Mouse (Mus musculus) CH12.LX (cell line): ENCODE measurements at regions not wholly inside any gene's neighbourhood (a gene's known extent, or its start where the extent isn't known, plus 50 kb on each side); places are given as distances from the start of the nearest gene placed in this dataset.

ENCODE experiments used
- DNase-seq: peaks from one replicate; pipeline ENCODE4 v3.0.0-alpha.2; 2013; ENCODE audit errors: extremely low read depth
- H3K27ac ChIP-seq: 2 replicates; pipeline ENCODE4 v1.5.1; 2012; ENCODE audit warnings: low read depth, mild to moderate bottlenecking, control low read depth, moderate library complexity; ENCODE audit not compliant: insufficient read depth
- H3K27me3 ChIP-seq: replicated peaks from 2 replicates; pipeline ENCODE3; 2012; ENCODE audit warnings: inconsistent platforms
- H3K36me3 ChIP-seq, 2 experiments: replicated peaks in 1 of 2; 2 replicates each; pipeline versions ENCODE3 to v1.6.1; 2012; ENCODE audit warnings: inconsistent platforms in 1 of 2, low read length in 1 of 2, mild to moderate bottlenecking in 1 of 2, mixed read lengths in 1 of 2, moderate library complexity in 1 of 2; ENCODE audit not compliant: control insufficient read depth in 1 of 2, insufficient read depth in 1 of 2
- H3K4me1 ChIP-seq, 2 experiments: 2 replicates each; pipeline ENCODE4 v1.6.1; 2012; ENCODE audit warnings: inconsistent platforms in 1 of 2, moderate library complexity in 1 of 2; ENCODE audit not compliant: insufficient read depth in 2 of 2, control insufficient read depth in 1 of 2
- H3K4me2 ChIP-seq: 2 replicates; pipeline ENCODE4 v1.6.1; 2012; ENCODE audit warnings: low read depth, mild to moderate bottlenecking, control low read depth; ENCODE audit not compliant: poor library complexity, insufficient read depth, severe bottlenecking
- H3K4me3 ChIP-seq, 3 experiments: fragments of 150-350 bp in 1 of 3; sonication (generic) in 1 of 3; replicated peaks in 1 of 3; 2 replicates each; pipeline versions ENCODE3 to v1.5.1; 2011 to 2012; ENCODE audit warnings: low read depth in 2 of 3, low read length in 2 of 3, mild to moderate bottlenecking in 2 of 3, moderate library complexity in 2 of 3, control low read depth in 1 of 3, improper control_type of control experiment in 1 of 3, inconsistent platforms in 1 of 3, mixed read lengths in 1 of 3; ENCODE audit not compliant: poor library complexity in 1 of 3
- H3K79me2 ChIP-seq: replicated peaks from 2 replicates; pipeline ENCODE4 v1.6.1; 2012; ENCODE audit warnings: mild to moderate bottlenecking, moderate library complexity; ENCODE audit not compliant: control insufficient read depth, poor library complexity, insufficient read depth, severe bottlenecking; ENCODE audit errors: extremely low read depth
- H3K9ac ChIP-seq: 2 replicates; pipeline ENCODE4 v1.6.1; 2012; ENCODE audit warnings: low read depth, mild to moderate bottlenecking, control low read depth, moderate library complexity; ENCODE audit not compliant: insufficient read depth
- H3K9me3 ChIP-seq: replicated peaks from 2 replicates; pipeline ENCODE3; 2012; ENCODE audit warnings: low read length, inconsistent platforms, mixed read lengths
- CTCF ChIP-seq, 2 experiments: IDR thresholded peaks in 1 of 2; conservative IDR thresholded peaks in 1 of 2; 2 replicates each; pipeline ENCODE4 v1.5.1; 2011 to 2012; ENCODE audit warnings: low read depth in 2 of 2, low read length in 2 of 2, improper control_type of control experiment in 1 of 2, inconsistent platforms in 1 of 2, mild to moderate bottlenecking in 1 of 2, moderate library complexity in 1 of 2
- EP300 ChIP-seq: IDR thresholded peaks from 2 replicates; pipeline ENCODE4 v1.6.1; 2011; ENCODE audit warnings: low read length, improper control_type of control experiment
- ETS1 ChIP-seq: conservative IDR thresholded peaks from 2 replicates; pipeline ENCODE4 v1.6.1; 2012; ENCODE audit warnings: low read depth, mild to moderate bottlenecking, inconsistent platforms, low read length, improper control_type of control experiment, moderate library complexity
- GABPA ChIP-seq: IDR thresholded peaks from 2 replicates; pipeline ENCODE4 v1.6.1; 2012; ENCODE audit warnings: low read depth, low read length, improper control_type of control experiment, inconsistent platforms; ENCODE audit not compliant: insufficient replicate concordance
- JUN ChIP-seq: IDR thresholded peaks from 2 replicates; pipeline ENCODE4 v1.6.1; 2011; ENCODE audit warnings: low read depth, mild to moderate bottlenecking, low read length, improper control_type of control experiment, moderate library complexity; ENCODE audit not compliant: insufficient read depth
- MAZ ChIP-seq: IDR thresholded peaks from 2 replicates; pipeline ENCODE4 v1.6.1; 2012; ENCODE audit warnings: low read depth, mild to moderate bottlenecking, inconsistent platforms, low read length, improper control_type of control experiment, moderate library complexity
- MXI1 ChIP-seq: IDR thresholded peaks from 2 replicates; pipeline ENCODE4 v1.6.1; 2011; ENCODE audit warnings: mild to moderate bottlenecking, low read depth, low read length, improper control_type of control experiment
- NELFE ChIP-seq: IDR thresholded peaks from 2 replicates; pipeline ENCODE4 v1.6.1; 2011; ENCODE audit warnings: low read depth, low read length, improper control_type of control experiment
- POLR2AphosphoS2 ChIP-seq: IDR thresholded peaks from 2 replicates; pipeline ENCODE4 v1.6.1; 2011; ENCODE audit warnings: low read depth, low read length, improper control_type of control experiment
- RAD21 ChIP-seq: IDR thresholded peaks from 2 replicates; pipeline ENCODE4 v1.6.1; 2011; ENCODE audit warnings: low read depth, mild to moderate bottlenecking, low read length, improper control_type of control experiment, moderate library complexity
- TBP ChIP-seq: conservative IDR thresholded peaks from 2 replicates; pipeline ENCODE4 v1.6.1; 2011; ENCODE audit warnings: low read depth, low read length, improper control_type of control experiment
- UBTF ChIP-seq: IDR thresholded peaks from 2 replicates; pipeline ENCODE4 v1.6.1; 2012; ENCODE audit warnings: low read depth, mild to moderate bottlenecking, inconsistent platforms, low read length, improper control_type of control experiment, moderate library complexity
- USF1 ChIP-seq: IDR thresholded peaks from 2 replicates; pipeline ENCODE4 v1.6.1; 2014; ENCODE audit warnings: low read depth, mild to moderate bottlenecking, inconsistent platforms, low read length, improper control_type of control experiment
- dilution Hi-C: fragments of 300-500 bp; cut with MboI; formaldehyde crosslinking; loops from 2 replicates; pipeline ENCODE4 v1.14.3; 2020; ENCODE audit warnings: low sequenced_read_pairs; ENCODE audit not compliant: extremely low pct_unique_long_range_greater_than_20kb, extremely low pct_ligation_motif_present
- in situ Hi-C: fragments of 300-500 bp; cut with MboI; formaldehyde crosslinking; loops from 3 replicates; pipeline ENCODE4 v1.14.3; 2019; ENCODE audit warnings: low sequenced_read_pairs, low pct_ligation_motif_present, low pct_unique_long_range_greater_than_20kb, mixed read lengths

- no peak for DNase-seq
- dilution Hi-C loops (no loop called here), in situ Hi-C loops (no loop called here)
- no peak overlapping the region for H3K4me3 ChIP-seq
- H3K36me3 ChIP-seq = no peaks in the 10 kb centered on the region
- H3K27me3 ChIP-seq = no peaks in the 10 kb centered on the region
- H3K9ac ChIP-seq = no peak overlapping the region
- H3K4me1 ChIP-seq = peaks cover 9 to 40% of the 10 kb centered on the region in 2 experiments; a peak in 3 of 4 replicates
- no peak overlapping the region for H3K4me2 ChIP-seq
- H3K27ac ChIP-seq = no peak overlapping the region
- H3K9me3 ChIP-seq = no peaks in the 10 kb centered on the region
- TF ChIP-seq GABPA = no peak
- TF ChIP-seq UBTF = no peak
- no peak for TF ChIP-seq RAD21
- no peak for TF ChIP-seq CTCF (conservative IDR thresholded peaks at IDR 0.05 in 1 of 2, IDR thresholded peaks at IDR 0.05 in 1 of 2; ENCODE audit: low read depth in 2 of 2, low read length in 2 of 2)
- TF ChIP-seq POLR2AphosphoS2 = no peak
- H3K79me2 ChIP-seq = no peaks in the 10 kb centered on the region
These were observed 177.3 kb downstream of the Rybp start for GRCm38 (mm10) chr6:100109979-100110378.

DNA sequence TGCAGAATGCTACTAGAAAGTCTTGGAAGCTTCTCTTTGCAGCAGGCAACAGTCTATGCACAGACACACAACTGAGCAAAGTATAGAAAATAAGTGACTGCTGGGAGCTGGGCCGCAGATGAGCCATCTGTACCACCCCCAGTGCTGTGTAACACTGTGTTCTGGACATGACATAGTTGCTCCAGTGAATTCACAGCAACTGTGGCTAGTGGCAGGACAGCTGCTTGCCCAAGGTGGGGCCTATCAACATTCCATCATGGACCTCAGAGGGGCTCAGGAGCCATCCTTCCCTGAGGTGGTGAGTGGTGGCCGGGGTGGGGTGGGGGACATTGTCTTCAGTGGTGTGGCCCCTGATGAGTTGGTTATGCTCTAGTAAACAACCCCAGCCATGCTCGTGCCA, 177.9 kb downstream of the Rybp start:
- Histone ChIP-seq H3K9ac (no peak overlapping the region), H3K36me3 (no peaks in the 10 kb centered on the region), H3K4me2 (no peak overlapping the region), H3K4me1 (peaks cover 9 to 40% of the 10 kb centered on the region in 2 experiments; a peak in 3 of 4 replicates), H3K27me3 (no peaks in the 10 kb centered on the region), H3K79me2 (no peaks in the 10 kb centered on the region), H3K9me3 (no peaks in the 10 kb centered on the region), H3K27ac (no peak overlapping the region), H3K4me3 (no peak overlapping the region)
- dilution Hi-C loops = no loop called here
- in situ Hi-C loops = no loop called here
- no peak for TF ChIP-seq TBP
- no peak for DNase-seq

DNA sequence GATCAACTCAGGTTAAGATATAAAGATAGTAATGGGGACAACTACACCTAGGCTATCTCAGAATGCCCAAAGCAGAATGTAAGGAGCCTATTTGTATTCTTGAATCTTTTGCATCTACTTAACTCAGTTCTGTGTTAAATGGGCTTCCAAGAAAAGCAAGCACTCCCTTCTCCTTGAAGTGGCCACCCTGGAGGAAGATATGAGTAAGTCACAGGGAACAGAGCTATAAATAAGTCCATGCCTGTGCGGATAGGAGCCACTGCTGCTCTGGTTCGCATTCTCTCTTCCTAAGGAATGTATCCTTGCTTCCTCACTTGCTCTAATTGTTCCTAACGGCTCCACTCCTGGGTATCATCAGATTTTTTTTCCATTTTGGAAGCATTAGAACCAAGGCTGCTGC, 179.8 kb downstream of the Rybp start:
- no peaks in the 10 kb centered on the region for H3K79me2 ChIP-seq
- H3K27me3 ChIP-seq = no peaks in the 10 kb centered on the region
- peaks cover 3 to 30% of the 10 kb centered on the region in 2 experiments; a peak in 2 of 4 replicates for H3K4me1 ChIP-seq
- dilution Hi-C loops (no loop called here), in situ Hi-C loops (no loop called here)
- no peak overlapping the region for H3K9ac ChIP-seq
- no peak for TF ChIP-seq GABPA
- no peak for TF ChIP-seq MXI1
- TF ChIP-seq NELFE = no peak
- TF ChIP-seq CTCF (conservative IDR thresholded peaks at IDR 0.05 in 1 of 2, IDR thresholded peaks at IDR 0.05 in 1 of 2; ENCODE audit: low read depth in 2 of 2, low read length in 2 of 2) = no peak
- no peak for TF ChIP-seq EP300
- TF ChIP-seq USF1 = no peak
- TF ChIP-seq RAD21 = no peak
- no peak for TF ChIP-seq JUN
- no peak for TF ChIP-seq ETS1
- TF ChIP-seq MAZ = no peak
- DNase-seq = no peak
- no peak overlapping the region for H3K27ac ChIP-seq
- no peak overlapping the region for H3K4me2 ChIP-seq
- no peaks in the 10 kb centered on the region for H3K36me3 ChIP-seq
- no peak overlapping the region for H3K4me3 ChIP-seq
- no peaks in the 10 kb centered on the region for H3K9me3 ChIP-seq
